Mouse (Mus musculus) intestine, embryonic 16.5 days (tissue): ENCODE data around the gene Tmem255b. TPM values are rescaled to one million over a fixed set of nuclear protein-coding genes. Genes with fewer than 3 reads are reported as not detected.

Experiments
- ATAC-seq: fragments of 200-750 bp; cut with Nextera tagmentation; 2 replicates; pipeline ENCODE4 v1.8.0; 2017; ENCODE audit warnings: moderate TSS enrichment, moderate library complexity
- H3K27ac ChIP-seq: fragments of 300-500 bp; sonication (generic); 2 replicates; pipeline ENCODE4 v1.5.1; 2014; ENCODE audit warnings: mild to moderate bottlenecking, low read length
- H3K27me3 ChIP-seq: fragments of 300-500 bp; sonication (generic); replicated peaks from 2 replicates; pipeline ENCODE4 v1.6.1; 2014; ENCODE audit warnings: low read length, control low read depth, mixed read lengths; ENCODE audit not compliant: control insufficient read depth, insufficient read depth
- H3K36me3 ChIP-seq: fragments of 300-500 bp; sonication (generic); 2 replicates; pipeline ENCODE4 v1.6.1; 2014; ENCODE audit warnings: low read length, control low read depth; ENCODE audit not compliant: control insufficient read depth, insufficient read depth
- H3K4me1 ChIP-seq: fragments of 300-500 bp; sonication (generic); 2 replicates; pipeline ENCODE4 v1.6.1; 2014; ENCODE audit warnings: low read length, control low read depth, mixed read lengths; ENCODE audit not compliant: control insufficient read depth, insufficient read depth
- H3K4me2 ChIP-seq: fragments of 300-500 bp; sonication (generic); 2 replicates; pipeline ENCODE4 v1.6.1; 2014; ENCODE audit warnings: low read depth, low read length, control low read depth
- H3K4me3 ChIP-seq: fragments of 300-500 bp; sonication (generic); 2 replicates; pipeline ENCODE4 v1.5.1; 2014; ENCODE audit warnings: mild to moderate bottlenecking, low read length
- H3K9ac ChIP-seq: fragments of 300-500 bp; sonication (generic); 2 replicates; pipeline ENCODE4 v1.6.1; 2014; ENCODE audit warnings: low read depth, low read length
- H3K9me3 ChIP-seq: fragments of 300-500 bp; sonication (generic); 2 replicates; pipeline ENCODE4 v1.6.1; 2016; ENCODE audit warnings: low read length, control low read depth; ENCODE audit not compliant: control insufficient read depth
- WGBS: fragments of 180-500 bp; shearing (Covaris S2); extraction: QIAGEN DNeasy Blood & Tissue Kit; methylation state at CpG from one replicate; pipeline ENCODE4 v1.1.7; 2014; 5-methylcytosine and 5-hydroxymethylcytosine counted together
- polyA plus RNA-seq: library from polyadenylated mRNA; unstranded; fragments of >200 nt; fragmentation: Nextera tagmentation; extraction: Ambion mirVana; gene quantifications from 2 replicates; pipeline ENCODE4 v1.2.1, GENCODE M21; 2015

Gene Tmem255b
- polyA plus RNA-seq, 1 experiment from 2014 or later = 3.2 TPM

GRCm38 (mm10) chr8:13475892-13476291, 40.9 kb downstream of the Tmem255b start:
- Histone ChIP-seq H3K36me3 (peaks cover 3% of the 10 kb centered on the region; the same call in 1 of the 2 replicates), H3K27me3 (no peaks in the 10 kb centered on the region), H3K9ac (no peak overlapping the region), H3K4me3 (no peak overlapping the region), H3K27ac (no peak overlapping the region), H3K4me2 (no peak overlapping the region), H3K9me3 (no peaks in the 10 kb centered on the region), H3K4me1 (no peaks in the 10 kb centered on the region)
- 60% methylated on average over 9 of the region's 9 CpGs for WGBS
- no peak for ATAC-seq

GRCm38 (mm10) chr8:13481089-13481554, 46.1 kb downstream of the Tmem255b start:
- H3K4me2 ChIP-seq = no peak overlapping the region
- H3K36me3 ChIP-seq = no peaks in the 10 kb centered on the region
- H3K9ac ChIP-seq = no peak overlapping the region
- H3K4me3 ChIP-seq = no peak overlapping the region
- no peaks in the 10 kb centered on the region for H3K4me1 ChIP-seq
- no peaks in the 10 kb centered on the region for H3K9me3 ChIP-seq
- no peak overlapping the region for H3K27ac ChIP-seq
- no peak for ATAC-seq
- H3K27me3 ChIP-seq = no peaks in the 10 kb centered on the region
- 58% methylated on average over 7 of the region's 7 CpGs for WGBS

- Histone ChIP-seq H3K9me3 (no peaks in the 10 kb centered on the region), H3K27ac (no peak overlapping the region), H3K4me3 (no peak overlapping the region), H3K4me1 (no peaks in the 10 kb centered on the region), H3K27me3 (no peaks in the 10 kb centered on the region), H3K9ac (no peak overlapping the region), H3K36me3 (no peaks in the 10 kb centered on the region), H3K4me2 (no peak overlapping the region)
- whole genome bisulfite sequencing = 89% methylated on average over 3 of the region's 3 CpGs
- ATAC-seq = no peak
Measured at GRCm38 (mm10) chr8:13481596-13481995, 46.6 kb downstream of the Tmem255b start.

- Histone ChIP-seq H3K4me3 (no peak overlapping the region), H3K9ac (no peak overlapping the region), H3K27me3 (no peaks in the 10 kb centered on the region), H3K9me3 (no peaks in the 10 kb centered on the region), H3K4me1 (no peaks in the 10 kb centered on the region), H3K36me3 (no peaks in the 10 kb centered on the region), H3K4me2 (no peak overlapping the region), H3K27ac (no peak overlapping the region)
- no peak for ATAC-seq
- WGBS = 86% methylated on average over 2 of the region's 2 CpGs
Measured at GRCm38 (mm10) chr8:13482101-13482801, 47.3 kb downstream of the Tmem255b start.

GRCm38 (mm10) chr8:13483191-13483590, 48.2 kb downstream of the Tmem255b start:
- Histone ChIP-seq H3K4me3 (no peak overlapping the region), H3K27me3 (no peaks in the 10 kb centered on the region), H3K36me3 (no peaks in the 10 kb centered on the region), H3K9me3 (no peaks in the 10 kb centered on the region), H3K4me1 (no peaks in the 10 kb centered on the region), H3K9ac (no peak overlapping the region), H3K4me2 (no peak overlapping the region), H3K27ac (no peak overlapping the region)
- ATAC-seq = no peak
- 88% methylated on average over 5 of the region's 5 CpGs for WGBS

- 85% methylated on average over 3 of the region's 3 CpGs for WGBS
- no peak overlapping the region for H3K27ac ChIP-seq
- H3K9ac ChIP-seq = no peak overlapping the region
- no peak overlapping the region for H3K4me3 ChIP-seq
- no peak for ATAC-seq
- H3K9me3 ChIP-seq = no peaks in the 10 kb centered on the region
- no peak overlapping the region for H3K4me2 ChIP-seq
- peaks cover 20% of the 10 kb centered on the region for H3K4me1 ChIP-seq
- no peaks in the 10 kb centered on the region for H3K36me3 ChIP-seq
- no peaks in the 10 kb centered on the region; the same call in 1 of the 2 replicates for H3K27me3 ChIP-seq
Measured at GRCm38 (mm10) chr8:13489351-13489750, 54.4 kb downstream of the Tmem255b start.

- Histone ChIP-seq H3K9ac (no peak overlapping the region; the same call in 1 of the 2 replicates), H3K4me3 (no peak overlapping the region), H3K36me3 (no peaks in the 10 kb centered on the region), H3K27me3 (no peaks in the 10 kb centered on the region; the same call in 1 of the 2 replicates), H3K9me3 (no peaks in the 10 kb centered on the region), H3K27ac (no peak overlapping the region), H3K4me2 (no peak overlapping the region), H3K4me1 (peaks cover 20% of the 10 kb centered on the region)
- WGBS = 47% methylated on average over 13 of the region's 13 CpGs
- ATAC-seq = no peak
Measured at GRCm38 (mm10) chr8:13489986-13490910, 55.3 kb downstream of the Tmem255b start.

GRCm38 (mm10) chr8:13491491-13492010, 56.6 kb downstream of the Tmem255b start:
- H3K27ac ChIP-seq = no peak overlapping the region
- ATAC-seq = no peak
- H3K9me3 ChIP-seq = no peaks in the 10 kb centered on the region
- H3K4me1 ChIP-seq = peaks cover 20% of the 10 kb centered on the region
- no peak overlapping the region for H3K4me2 ChIP-seq
- WGBS = 88% methylated on average over 14 of the region's 14 CpGs
- no peak overlapping the region for H3K4me3 ChIP-seq
- H3K27me3 ChIP-seq = no peaks in the 10 kb centered on the region; the same call in 1 of the 2 replicates
- no peaks in the 10 kb centered on the region for H3K36me3 ChIP-seq
- no peak overlapping the region for H3K9ac ChIP-seq
